Mouse (Mus musculus) MEL (cell line): Measurements from ENCODE around the gene Bcl6. TPM values are rescaled to one million over a fixed set of nuclear protein-coding genes. Genes with fewer than 3 reads are reported as not detected.

ENCODE experiments used
- DNase-seq: peaks from one replicate; pipeline ENCODE4 v3.0.0; 2011; ENCODE audit warnings: low read depth, low spot score
- H3K27ac ChIP-seq: 2 replicates; pipeline ENCODE4 v1.5.1; 2012; ENCODE audit warnings: low read depth, mild to moderate bottlenecking, control low read depth, low read length, moderate library complexity; ENCODE audit not compliant: control insufficient read depth
- H3K27me3 ChIP-seq, 2 experiments: fragments of 150-350 bp in 1 of 2; sonication (generic) in 1 of 2; 2 replicates each; pipeline ENCODE4 v1.6.1; 2012; ENCODE audit warnings: low read length in 2 of 2, mild to moderate bottlenecking in 2 of 2, improper control_type of control experiment in 1 of 2, moderate library complexity in 1 of 2; ENCODE audit not compliant: insufficient read depth in 2 of 2, control insufficient read depth in 1 of 2
- H3K36me3 ChIP-seq, 2 experiments: 2 replicates each; pipeline ENCODE4 v1.6.1; 2012 to 2014; ENCODE audit warnings: low read length in 2 of 2, improper control_type of control experiment in 1 of 2, inconsistent platforms in 1 of 2, mild to moderate bottlenecking in 1 of 2; ENCODE audit not compliant: insufficient read depth in 2 of 2, control insufficient read depth in 1 of 2
- H3K4me1 ChIP-seq, 2 experiments: fragments of 150-350 bp in 1 of 2; sonication (generic) in 1 of 2; 2 replicates each; pipeline ENCODE4 v1.6.1; 2012; ENCODE audit warnings: low read length in 2 of 2, improper control_type of control experiment in 1 of 2, mild to moderate bottlenecking in 1 of 2; ENCODE audit not compliant: insufficient read depth in 2 of 2, control insufficient read depth in 1 of 2
- H3K4me3 ChIP-seq, 2 experiments: fragments of 150-350 bp in 1 of 2; sonication (generic) in 1 of 2; 2 replicates each; pipeline ENCODE4 v1.5.1; 2012; ENCODE audit warnings: low read depth in 2 of 2, low read length in 2 of 2, mild to moderate bottlenecking in 2 of 2, moderate library complexity in 2 of 2, control low read depth in 1 of 2, improper control_type of control experiment in 1 of 2; ENCODE audit not compliant: control insufficient read depth in 1 of 2, insufficient read depth in 1 of 2
- H3K79me2 ChIP-seq: 2 replicates; pipeline ENCODE4 v1.6.1; 2012; ENCODE audit warnings: mild to moderate bottlenecking, low read length, moderate library complexity; ENCODE audit not compliant: control insufficient read depth, poor library complexity, insufficient read depth
- H3K9ac ChIP-seq: 2 replicates; pipeline ENCODE4 v1.6.1; 2012; ENCODE audit warnings: low read depth, mild to moderate bottlenecking, control low read depth, low read length, moderate library complexity; ENCODE audit not compliant: control insufficient read depth, poor library complexity, severe bottlenecking
- H3K9me3 ChIP-seq: fragments of 150-350 bp; sonication (generic); replicated peaks from 2 replicates; pipeline ENCODE4 v1.6.1; 2012; ENCODE audit warnings: mild to moderate bottlenecking, low read length, improper control_type of control experiment, moderate library complexity; ENCODE audit not compliant: insufficient read depth
- BHLHE40 ChIP-seq: IDR thresholded peaks from 2 replicates; pipeline ENCODE4 v1.6.1; 2012; ENCODE audit warnings: low read depth, mild to moderate bottlenecking, inconsistent platforms, low read length, improper control_type of control experiment, borderline replicate concordance
- CHD1 ChIP-seq: IDR thresholded peaks from 2 replicates; pipeline ENCODE4 v1.6.1; 2012; ENCODE audit warnings: low read depth, mild to moderate bottlenecking, inconsistent platforms, low read length, improper control_type of control experiment
- E2F4 ChIP-seq: IDR thresholded peaks from 2 replicates; pipeline ENCODE4 v1.6.1; 2011; ENCODE audit warnings: low read depth, low read length, improper control_type of control experiment, borderline replicate concordance
- GABPA ChIP-seq: IDR thresholded peaks from 2 replicates; pipeline ENCODE4 v1.6.1; 2012; ENCODE audit warnings: low read depth, mild to moderate bottlenecking, inconsistent platforms, low read length, improper control_type of control experiment, moderate library complexity
- HCFC1 ChIP-seq: IDR thresholded peaks from 2 replicates; pipeline ENCODE4 v1.6.1; 2012; ENCODE audit warnings: low read depth, mild to moderate bottlenecking, inconsistent platforms, low read length, improper control_type of control experiment, moderate library complexity
- JUND ChIP-seq: IDR thresholded peaks from 2 replicates; pipeline ENCODE4 v1.6.1; 2011; ENCODE audit warnings: low read depth, mild to moderate bottlenecking, improper control_type of control experiment, low read length
- KAT2A ChIP-seq: conservative IDR thresholded peaks from 2 replicates; pipeline ENCODE4 v1.6.1; 2012; ENCODE audit warnings: low read depth, low read length, improper control_type of control experiment, inconsistent platforms
- MAFK ChIP-seq: IDR thresholded peaks from 2 replicates; pipeline ENCODE4 v1.6.1; 2011; ENCODE audit warnings: low read depth, mild to moderate bottlenecking, low read length, improper control_type of control experiment, borderline replicate concordance
- MXI1 ChIP-seq: IDR thresholded peaks from 2 replicates; pipeline ENCODE4 v1.6.1; 2011; ENCODE audit warnings: mild to moderate bottlenecking, low read depth, low read length, improper control_type of control experiment
- MYB ChIP-seq: IDR thresholded peaks from 2 replicates; pipeline ENCODE4 v1.6.1; 2011; ENCODE audit warnings: mild to moderate bottlenecking, low read depth, low read length, improper control_type of control experiment
- MYC ChIP-seq: IDR thresholded peaks from 2 replicates; pipeline ENCODE4 v1.6.1; 2011; ENCODE audit warnings: low read depth, mild to moderate bottlenecking, low read length, improper control_type of control experiment, moderate library complexity
- NELFE ChIP-seq: IDR thresholded peaks from 2 replicates; pipeline ENCODE4 v1.6.1; 2011; ENCODE audit warnings: low read depth, low read length, improper control_type of control experiment
- POLR2AphosphoS2 ChIP-seq: IDR thresholded peaks from 2 replicates; pipeline ENCODE4 v1.6.1; 2011; ENCODE audit warnings: low read length, improper control_type of control experiment
- RCOR1 ChIP-seq: IDR thresholded peaks from 2 replicates; pipeline ENCODE4 v1.6.1; 2012; ENCODE audit warnings: low read depth, mild to moderate bottlenecking, inconsistent platforms, low read length, improper control_type of control experiment
- SIN3A ChIP-seq: IDR thresholded peaks from 2 replicates; pipeline ENCODE4 v1.6.1; 2012; ENCODE audit warnings: low read length, improper control_type of control experiment, inconsistent platforms
- TBP ChIP-seq: IDR thresholded peaks from 2 replicates; pipeline ENCODE4 v1.8.0; 2011; ENCODE audit warnings: low read depth, low read length, improper control_type of control experiment
- USF2 ChIP-seq, 2 experiments: IDR thresholded peaks; 2 replicates each; pipeline ENCODE4 v1.6.1; 2011 to 2012; ENCODE audit warnings: improper control_type of control experiment in 2 of 2, low read length in 2 of 2, borderline replicate concordance in 1 of 2, inconsistent platforms in 1 of 2, low read depth in 1 of 2, mild to moderate bottlenecking in 1 of 2; ENCODE audit not compliant: insufficient read depth in 1 of 2
- ZC3H11A ChIP-seq: IDR thresholded peaks from 2 replicates; pipeline ENCODE4 v1.6.1; 2012; ENCODE audit warnings: low read depth, mild to moderate bottlenecking, inconsistent platforms, low read length, improper control_type of control experiment
- ZNF384 ChIP-seq: IDR thresholded peaks from 2 replicates; pipeline ENCODE4 v1.6.1; 2012; ENCODE audit warnings: low read depth, mild to moderate bottlenecking, inconsistent platforms, low read length, improper control_type of control experiment
- polyA plus RNA-seq, 2 experiments: library from polyadenylated mRNA; stranded (reverse) in 1 of 2; unstranded in 1 of 2; fragments of >175 nt in 1 of 2; fragments of >200 nt in 1 of 2; gene quantifications; 2 replicates each; pipeline versions ENCODE4 v1.2.1 to v1.2.4; 2012; ENCODE audit warnings: low replicate concordance in 2 of 2, low read depth in 1 of 2; ENCODE audit not compliant: insufficient read length in 2 of 2, insufficient read depth in 1 of 2, missing spikeins in 1 of 2
- total RNA-seq: library from RNA; depleted of rRNA; stranded (reverse); fragments of 300-350 nt; gene quantifications from 2 replicates; pipeline ENCODE4 v1.2.3, GENCODE M21; 2012; rRNA removed

Bcl6 gene
- total RNA-seq (not detected in 2 replicates), polyA plus RNA-seq (not detected)

GRCm38 (mm10) chr16:23988466-23989208 lies at the start of gene Bcl6, which contains the start of gene Gm37419:
Bcl6 (minus strand) TSS chr16:23988852.
Gm37419 (plus strand) TSS chr16:23988482.
- Histone ChIP-seq H3K4me3 (no peak within 1 kb of the TSS), H3K27ac (no peak within 1 kb of the TSS), H3K9me3 (no peaks in the 10 kb centered on the region), H3K79me2 (no peaks in the 10 kb centered on the region), H3K4me1 (no peaks in the 10 kb centered on the region), H3K9ac (no peak within 1 kb of the TSS), H3K36me3 (no peaks in the 10 kb centered on the region), H3K27me3 (no peaks in the 10 kb centered on the region)
- TF ChIP-seq KAT2A (no peak), TBP (no peak), MXI1 (no peak), E2F4 (no peak), MYB (no peak), SIN3A (no peak), JUND (no peak), NELFE (no peak), USF2 (IDR thresholded peaks at IDR 0.05; ENCODE audit: borderline replicate concordance in 1 of 2, insufficient read depth in 1 of 2, low read depth in 1 of 2, low read length in 2 of 2) (no peak), MYC (no peak), ZNF384 (no peak), GABPA (no peak), CHD1 (no peak), POLR2AphosphoS2 (no peak)
- no peak for DNase-seq

GRCm38 (mm10) chr16:24036398-24036797 lies 47.7 kb upstream of the Bcl6 start:
- Histone ChIP-seq H3K27ac (no peak overlapping the region), H3K9ac (no peak overlapping the region), H3K4me1 (no peaks in the 10 kb centered on the region), H3K36me3 (no peaks in the 10 kb centered on the region), H3K27me3 (no peaks in the 10 kb centered on the region), H3K9me3 (no peaks in the 10 kb centered on the region), H3K4me3 (no peak overlapping the region)
- no peak for DNase-seq
- TF ChIP-seq RCOR1, result no peak
- no peak for TF ChIP-seq HCFC1
- TF ChIP-seq ZC3H11A, result no peak
- no peak for TF ChIP-seq MAFK
- no peak for TF ChIP-seq BHLHE40
- TF ChIP-seq, all 39 proteins: peak for 0
- H3K79me2 ChIP-seq, result no peaks in the 10 kb centered on the region
